Mouse (Mus musculus): Measurements from ENCODE around the gene Smarca1.

The Smarca1 gene

DNA sequence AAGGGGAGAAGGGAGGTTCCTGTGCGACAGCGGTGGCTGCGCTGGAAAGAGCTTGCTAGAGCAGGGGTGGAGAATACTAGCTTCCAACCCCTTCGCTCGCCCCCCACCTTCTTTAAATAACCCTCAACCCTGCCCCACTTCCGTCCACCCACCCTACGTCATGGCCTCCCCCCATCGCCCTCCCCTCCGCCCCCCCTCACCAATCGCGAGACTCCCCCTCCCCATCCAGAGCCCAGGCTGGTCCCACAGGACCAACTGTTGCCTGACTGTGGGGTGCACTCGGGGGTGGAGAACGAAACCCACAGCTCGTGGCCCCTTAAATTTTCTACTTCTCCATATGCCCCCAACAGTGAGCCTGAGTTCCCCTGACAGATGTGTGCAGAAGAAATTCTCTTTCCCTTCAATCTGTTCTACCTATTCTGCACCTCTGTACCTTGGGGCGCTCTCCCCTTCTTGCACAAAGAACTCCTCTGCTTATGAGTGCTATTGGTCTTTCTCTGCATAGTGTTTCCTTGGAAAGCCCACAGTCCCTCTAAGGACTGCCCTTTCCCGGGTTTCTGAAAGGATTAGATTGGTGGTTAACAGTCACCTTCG is at the start of gene Smarca1:
Smarca1 (minus strand) TSS at position 544 of the 594 bp plus-strand sequence.
- DNase-seq, result no peak

DNA sequence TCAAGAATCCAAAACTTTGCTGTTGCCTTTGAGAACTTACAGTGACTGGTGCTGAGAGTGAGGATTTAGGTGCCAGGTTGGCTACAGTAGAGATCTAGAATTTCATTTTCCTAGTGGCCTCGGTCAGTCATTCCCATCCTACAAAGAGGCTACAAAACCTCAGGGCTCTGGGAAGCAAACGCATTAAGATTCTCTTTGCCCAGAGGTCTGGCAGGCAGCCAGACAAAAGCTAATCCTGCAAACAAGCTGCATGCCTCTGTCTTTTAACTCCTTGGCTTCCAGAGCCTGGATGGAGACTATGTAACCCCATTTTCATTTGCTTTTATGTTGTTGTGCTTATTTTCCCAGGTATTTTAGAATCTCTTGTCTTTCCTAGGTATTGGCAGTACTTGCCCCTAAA is 45.0 kb upstream of the Smarca1 start:
- DNase-seq, result no peak

DNA sequence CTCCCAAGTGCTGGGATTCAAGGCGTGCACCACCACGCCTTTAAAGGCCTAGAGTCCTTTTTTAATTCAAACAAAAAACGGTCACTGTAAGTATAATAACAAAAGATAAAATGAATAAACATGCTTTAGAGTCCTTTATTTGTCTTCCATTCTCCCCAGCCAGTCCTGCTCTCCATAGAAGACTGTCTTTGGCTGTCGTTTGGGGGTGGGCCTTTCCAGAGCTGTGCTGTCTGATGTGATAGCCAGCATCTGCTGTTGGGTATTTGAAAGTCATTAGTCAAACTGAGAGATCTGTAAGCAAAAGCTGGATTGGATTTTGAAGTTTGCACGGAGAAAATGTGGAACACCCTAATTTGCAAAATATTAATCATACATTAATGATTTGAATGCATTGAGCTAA is 44.1 kb upstream of the Smarca1 start:
- DNase-seq, result no peak

DNA sequence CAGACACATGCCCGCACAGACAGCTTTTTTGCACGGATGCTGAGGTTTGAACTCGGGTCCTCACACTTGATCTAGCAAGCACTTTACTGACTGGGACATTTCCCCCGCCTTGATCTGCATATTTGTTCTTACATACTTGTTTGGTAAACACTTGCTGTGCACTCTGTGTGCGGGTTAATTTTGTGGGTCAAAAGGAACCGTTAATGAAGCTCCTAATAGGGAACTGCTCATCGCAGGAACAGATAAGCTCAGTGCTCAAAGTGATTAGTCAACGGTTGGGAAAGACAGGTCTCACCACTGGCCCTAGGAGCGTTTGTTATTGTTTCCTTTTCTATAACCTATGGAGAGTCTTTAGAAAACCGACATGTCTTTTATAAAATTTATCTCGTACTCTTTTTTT is 41.6 kb upstream of the Smarca1 start:
- no peak for DNase-seq

DNA sequence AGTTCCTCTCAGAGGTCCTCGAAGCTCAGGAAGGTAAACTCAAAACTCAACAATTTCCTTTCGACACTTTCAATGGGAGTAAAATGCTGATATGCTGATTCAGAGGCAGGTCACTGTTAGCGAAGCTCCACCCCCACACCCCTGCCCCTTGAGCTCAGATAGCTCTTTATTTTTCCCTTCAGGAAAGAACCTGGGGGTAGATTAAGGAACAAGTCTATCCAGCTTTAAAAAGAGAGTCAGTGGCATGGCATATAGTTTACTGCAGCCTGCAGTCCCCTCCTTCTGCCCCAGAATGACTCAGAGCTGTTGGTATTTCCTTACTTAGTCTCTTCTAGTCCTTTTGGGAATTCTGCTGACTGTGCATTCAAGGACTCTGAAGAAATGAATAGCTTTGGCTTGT is 37.7 kb upstream of the Smarca1 start:
- DNase-seq, result no peak

DNA sequence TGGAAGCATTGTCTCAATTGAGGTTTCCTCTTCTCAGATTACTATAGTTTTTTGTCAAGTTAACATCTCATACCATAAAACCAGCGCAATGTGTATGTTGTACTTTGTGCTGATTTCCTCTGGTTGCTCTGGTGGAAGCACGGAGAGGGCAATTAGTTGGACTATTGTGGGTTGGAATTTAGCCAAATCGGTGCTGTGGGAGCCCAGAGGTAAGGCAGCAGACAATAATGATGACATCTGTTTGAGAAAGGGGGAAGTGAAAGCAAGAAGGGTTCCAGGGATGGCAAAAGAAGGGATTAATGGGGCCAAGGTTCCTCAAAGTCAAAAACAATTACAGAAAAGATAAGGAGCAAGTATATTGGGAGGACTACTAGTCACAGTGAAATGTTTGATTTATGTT is 35.2 kb upstream of the Smarca1 start:
- no peak for DNase-seq

DNA sequence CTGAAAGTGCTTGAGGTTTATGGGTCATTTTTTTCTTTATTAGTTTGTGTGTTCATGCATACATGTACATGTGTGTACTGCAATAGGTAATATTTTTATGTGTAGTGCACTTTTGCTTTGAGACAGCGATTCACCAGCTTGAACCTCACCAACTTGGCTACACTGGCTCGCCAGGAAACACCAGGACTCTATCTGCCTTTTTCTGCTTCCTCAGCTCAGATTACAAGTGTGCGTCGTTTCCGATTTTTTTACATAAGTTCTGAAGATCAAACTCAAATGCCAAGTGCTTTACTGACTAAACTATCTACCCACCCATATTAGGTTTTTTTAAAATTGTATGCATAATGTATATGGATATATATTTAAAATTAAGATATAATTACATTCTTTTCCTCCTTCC is 27.8 kb upstream of the Smarca1 start:
- DNase-seq, result no peak

DNA sequence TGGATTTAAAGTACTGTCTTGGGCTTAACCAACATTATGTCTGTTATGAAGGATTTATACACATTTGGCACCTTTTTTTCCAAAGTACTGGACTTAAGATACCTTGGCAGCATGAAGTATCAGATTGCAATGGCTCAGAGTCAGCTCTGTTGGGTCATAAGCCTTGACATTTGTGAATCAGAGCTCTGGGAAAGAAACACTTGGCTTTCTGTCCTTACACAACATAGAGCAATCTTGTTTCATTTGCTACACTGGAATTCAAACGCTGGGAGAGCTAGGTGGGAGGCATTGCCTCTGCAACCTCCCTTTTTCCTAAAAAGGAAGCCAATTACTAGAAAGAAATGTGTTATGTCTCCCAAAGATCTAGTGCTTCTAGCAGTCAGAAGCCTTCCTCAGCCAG is 24.1 kb upstream of the Smarca1 start:
- no peak for DNase-seq

DNA sequence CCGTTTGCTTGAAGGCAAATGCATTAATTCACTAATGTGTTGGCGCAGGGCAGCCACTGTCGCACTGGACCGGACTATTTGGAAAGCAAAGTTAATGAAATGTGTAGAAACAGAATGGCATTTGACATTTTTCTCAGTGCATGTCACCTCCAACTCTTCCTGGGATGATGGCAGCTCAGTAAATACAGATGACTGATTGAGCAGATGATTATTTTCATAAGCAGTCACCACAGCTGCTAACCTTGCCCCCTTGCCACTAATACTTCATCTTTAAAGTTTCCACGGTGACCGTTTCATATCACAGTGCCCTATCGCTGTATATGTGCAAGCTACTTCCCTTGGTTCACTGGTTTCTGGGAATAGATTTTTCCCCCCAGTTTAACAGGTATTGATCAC is 20.8 kb upstream of the Smarca1 start:
- no peak for DNase-seq

DNA sequence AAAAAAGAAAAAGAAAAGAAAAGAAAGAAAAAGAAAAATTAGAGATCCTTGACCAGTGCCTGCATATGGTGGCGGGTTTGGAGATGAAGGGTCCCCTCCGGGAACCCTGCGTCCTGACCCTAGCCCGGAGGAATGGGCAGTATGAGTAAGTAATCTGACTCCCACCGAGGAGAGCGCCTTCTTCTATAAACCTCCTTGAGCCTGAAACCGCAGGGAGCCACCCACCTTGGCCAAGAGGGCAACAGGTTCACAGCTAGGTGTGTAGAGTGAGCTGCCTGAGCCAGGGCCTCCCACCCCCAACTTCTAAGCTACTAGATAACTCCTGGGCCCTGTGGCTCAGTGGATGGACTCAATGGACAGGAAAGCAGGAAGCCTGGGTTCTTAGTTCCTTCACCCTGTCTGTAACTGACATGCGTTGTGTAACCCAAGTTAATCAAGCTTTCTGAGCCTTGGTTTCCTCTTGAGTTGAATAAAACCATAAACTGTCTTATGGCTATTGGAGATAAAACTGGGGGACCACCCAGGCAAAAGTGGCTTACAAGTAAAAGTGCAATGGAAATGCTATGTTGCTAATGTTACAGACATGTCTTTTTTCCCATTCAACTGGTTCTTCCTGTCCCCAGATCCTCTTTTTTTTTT is 20.2 kb upstream of the Smarca1 start:
- peak; percentile 5 for DNase-seq

DNA sequence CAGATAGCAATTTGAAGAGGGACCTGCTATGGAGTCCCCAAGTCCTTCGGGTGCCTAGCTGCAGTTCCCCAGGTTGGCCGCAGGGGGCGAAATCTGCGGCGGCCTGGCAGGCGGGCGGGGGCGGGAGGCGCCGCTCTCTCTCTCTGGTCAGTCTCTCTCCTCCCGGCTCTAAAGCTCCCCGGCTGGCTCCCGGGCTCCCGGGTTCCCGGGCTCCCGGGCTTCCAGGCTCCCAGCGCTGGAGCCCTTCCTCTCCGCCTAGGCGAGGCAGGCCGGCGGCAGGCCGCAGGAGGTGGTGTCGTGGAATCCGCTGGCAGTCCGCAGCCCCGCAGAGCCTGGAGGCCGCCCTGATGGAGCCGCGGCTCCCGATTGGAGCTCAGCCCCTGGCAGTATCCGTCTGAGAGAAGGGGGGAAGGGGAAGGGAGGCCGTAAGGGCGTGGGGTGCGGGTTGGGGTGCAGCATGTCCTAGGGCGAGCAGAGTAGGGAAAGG is 19.6 kb upstream of the Smarca1 start, which contains the start of gene Ocrl:
Ocrl (plus strand) TSS at position 82 of the 487 bp plus-strand sequence.
- peak; percentile 70 to 79 for DNase-seq

DNA sequence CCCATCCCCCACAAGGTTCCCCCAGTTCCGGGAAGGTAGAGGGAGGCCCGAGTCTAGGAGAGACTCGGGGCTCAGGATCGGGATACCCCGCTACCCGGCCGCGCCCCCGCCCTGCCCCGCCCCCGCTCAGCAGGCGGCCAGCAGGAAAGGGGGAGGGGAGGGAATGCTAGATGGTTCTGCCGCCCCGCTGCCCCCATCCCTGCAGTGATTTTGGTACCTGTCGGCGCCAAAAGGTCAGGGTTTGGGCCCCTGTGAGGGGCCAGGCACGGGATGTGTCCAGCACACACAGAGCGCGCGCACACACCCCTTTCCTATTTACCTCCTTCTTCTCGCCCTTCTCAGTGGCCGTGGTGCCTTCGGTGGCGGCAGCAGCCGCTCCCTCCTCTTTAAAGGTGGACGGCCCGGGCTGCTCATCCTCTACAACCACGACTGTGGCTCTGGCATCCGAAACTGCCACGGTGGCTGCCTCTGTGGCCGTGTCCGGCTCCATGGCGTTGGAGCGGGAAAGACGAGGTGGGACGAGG is 805 bp downstream of the Smarca1 start:
- DNase-seq, result peak in 1 of 2 experiments; percentile 5

DNA sequence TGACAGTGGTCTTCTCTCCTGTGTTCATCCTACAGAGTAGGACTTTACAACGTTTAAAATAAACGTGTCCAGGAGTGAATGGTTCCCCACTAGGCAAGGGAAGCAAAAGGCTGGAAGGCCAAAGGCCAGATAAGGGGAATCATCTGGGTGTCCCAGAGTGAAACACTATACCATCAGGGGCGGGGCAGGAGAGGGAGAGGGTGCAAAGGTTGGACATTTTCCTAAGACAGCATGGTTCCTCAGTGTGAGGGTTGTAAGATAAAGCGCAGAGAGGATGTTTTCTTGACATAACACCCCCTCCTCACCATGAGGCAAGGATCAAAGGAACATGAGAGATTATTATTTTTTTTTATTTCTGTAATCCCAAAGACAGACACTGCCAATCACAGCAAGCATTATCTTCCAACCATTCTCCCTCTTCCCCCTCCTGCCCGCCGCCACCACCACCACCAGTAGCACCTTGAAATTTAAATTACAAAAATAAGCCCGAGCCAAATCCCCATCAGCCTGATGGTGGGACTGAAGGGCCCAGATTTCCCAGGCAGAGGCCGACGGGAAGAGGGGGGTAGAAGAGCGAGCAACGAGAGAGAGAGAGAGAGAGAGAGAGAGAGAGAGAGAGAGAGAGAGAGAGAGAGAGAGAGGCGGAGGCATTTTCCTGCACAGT is 1.4 kb downstream of the Smarca1 start:
- no peak for DNase-seq

DNA sequence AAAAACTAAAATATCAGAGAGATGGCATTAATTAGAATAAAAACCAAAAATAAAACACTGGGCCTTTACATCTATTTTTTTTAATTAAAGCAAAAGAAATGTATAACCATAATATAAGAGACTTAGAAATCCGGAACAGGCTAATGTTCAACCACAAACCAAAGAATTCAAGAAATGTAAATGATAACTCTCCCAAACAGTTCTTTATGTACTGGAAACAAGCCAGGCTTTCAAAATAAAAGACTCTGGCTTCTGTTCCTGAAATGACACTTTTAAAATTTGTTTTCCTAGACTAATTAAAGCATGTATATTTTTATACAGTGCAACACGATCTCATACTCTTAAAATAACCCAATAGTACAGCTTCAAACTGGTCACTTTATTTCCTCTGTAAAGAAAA is 5.4 kb downstream of the Smarca1 start:
- DNase-seq, result no peak

DNA sequence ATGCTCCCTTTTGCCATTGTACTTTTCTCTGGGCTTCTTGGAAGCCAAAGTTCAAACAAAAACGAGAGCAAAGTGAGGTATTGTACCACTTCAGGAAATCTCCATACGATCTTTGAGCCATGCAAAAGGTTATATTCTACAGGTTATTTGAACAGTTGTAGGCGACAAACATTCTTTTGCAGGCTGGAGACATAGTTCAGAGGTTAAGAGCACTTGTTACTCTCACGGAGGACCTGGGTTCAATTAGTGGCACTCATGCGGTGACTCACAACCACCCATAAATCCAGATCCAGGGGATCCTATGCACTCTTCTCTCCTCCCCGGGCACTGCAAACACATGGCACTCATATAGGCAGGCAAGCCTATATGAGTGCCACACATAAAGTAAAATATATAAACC is 10.0 kb downstream of the Smarca1 start:
- DNase-seq, result no peak

DNA sequence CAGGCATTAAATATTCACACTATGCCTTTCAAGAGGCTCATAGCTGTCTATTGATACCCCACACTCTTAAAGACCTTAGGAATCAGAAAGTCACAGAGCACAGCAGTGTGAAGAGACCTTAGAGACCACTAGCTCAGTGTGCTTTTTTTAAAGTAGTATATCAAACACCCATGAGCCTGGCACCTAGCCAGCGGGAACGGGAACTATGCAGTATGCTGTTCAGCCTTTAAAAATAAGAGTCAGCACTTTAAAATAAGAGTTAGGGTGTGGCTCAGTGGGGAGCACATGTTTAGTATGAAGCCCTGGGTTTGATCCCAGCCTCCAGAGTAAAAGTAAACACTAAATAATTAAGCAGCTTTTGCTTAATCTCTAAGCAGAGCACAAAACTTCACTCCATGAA is 12.7 kb downstream of the Smarca1 start:
- peak in 1 of 2 experiments; percentile 17 for DNase-seq

DNA sequence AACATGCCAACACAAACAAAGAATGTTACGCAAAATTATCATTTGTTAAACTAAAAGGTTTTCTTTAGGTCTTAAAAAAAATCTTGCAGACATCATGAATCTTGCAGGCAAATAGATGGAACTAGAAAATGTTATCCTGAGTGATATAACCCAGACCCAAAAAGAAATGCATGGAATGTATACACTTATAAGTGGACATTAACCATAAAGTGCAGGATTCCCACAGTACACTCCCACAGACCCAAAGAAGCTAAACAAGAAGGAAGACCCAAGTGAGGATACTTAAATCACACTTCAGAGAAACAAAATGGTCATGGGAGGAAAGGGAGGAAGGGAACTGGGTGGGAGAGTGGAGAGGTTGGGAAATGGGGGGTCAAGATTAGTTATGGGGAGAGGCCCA is 34.2 kb downstream of the Smarca1 start:
- no peak for DNase-seq

DNA sequence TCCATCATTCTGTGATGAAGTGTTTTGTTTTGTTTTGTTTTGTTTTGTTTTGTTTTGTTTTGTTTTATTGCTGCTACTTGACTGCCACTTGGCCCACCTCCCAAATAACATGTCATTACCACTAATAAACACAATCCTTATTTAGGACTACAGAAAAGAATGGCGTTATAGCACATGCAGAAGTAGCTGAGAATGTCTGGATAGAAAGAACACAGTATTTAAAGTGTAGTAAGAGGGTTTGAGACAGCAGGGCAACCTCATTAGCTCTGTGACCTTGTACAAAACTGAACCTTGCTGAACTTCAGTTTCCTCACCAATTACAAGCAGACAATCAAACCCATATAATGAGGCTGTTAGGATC is 57.0 kb downstream of the Smarca1 start:
- no peak for DNase-seq

DNA sequence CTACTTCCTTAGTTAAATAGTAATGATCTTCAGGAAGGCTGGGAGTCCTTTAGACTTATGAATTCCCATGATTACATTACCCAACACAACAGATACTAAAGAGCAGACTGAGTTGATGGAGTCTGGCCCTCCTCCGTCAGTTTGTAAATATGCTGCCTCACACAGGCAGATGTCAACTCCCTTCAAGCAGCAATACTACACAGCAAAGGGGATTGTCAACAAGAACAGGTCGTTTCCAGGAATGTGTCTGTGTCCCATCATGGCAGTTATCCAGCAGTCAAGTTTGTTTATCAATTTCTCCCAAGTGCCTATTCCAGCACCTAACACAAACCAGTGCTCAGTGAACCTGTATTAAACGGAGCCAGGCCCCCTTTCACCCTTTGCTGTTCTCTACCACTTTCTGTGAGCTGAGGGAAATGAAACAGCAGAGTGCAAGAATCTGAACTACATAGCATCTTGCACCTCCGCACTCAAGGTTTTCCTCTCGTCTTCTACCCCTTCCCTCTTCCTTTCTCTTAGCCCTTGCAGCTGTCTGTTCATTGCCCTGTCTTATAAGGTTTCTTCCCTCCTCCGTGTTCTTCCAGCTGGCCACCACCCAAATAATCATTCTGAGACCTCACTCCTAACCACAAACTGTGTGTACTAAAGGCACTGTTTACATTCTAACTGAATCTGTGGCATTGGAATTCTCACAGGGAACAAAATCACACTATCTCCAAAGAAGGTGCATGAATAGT is 57.5 kb downstream of the Smarca1 start:
- DNase-seq, result no peak

DNA sequence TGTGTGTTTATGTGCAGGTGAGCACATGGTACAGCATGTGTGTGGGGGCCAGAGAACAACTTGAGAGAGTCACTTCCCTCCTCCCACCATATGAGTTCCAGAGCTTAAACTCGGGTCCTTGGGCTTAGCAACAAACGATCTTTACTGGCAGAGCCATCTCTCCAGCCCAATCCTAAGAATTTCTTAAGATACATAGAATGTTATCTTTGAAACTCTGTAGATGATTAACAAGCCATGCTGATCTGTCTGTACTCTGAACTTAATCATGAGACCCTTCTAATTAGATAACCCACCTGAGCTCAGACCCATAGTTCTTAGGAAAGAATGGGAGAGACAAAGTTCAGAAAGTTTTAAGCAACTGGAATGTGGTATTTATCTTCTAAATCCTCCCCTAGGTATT is 59.3 kb downstream of the Smarca1 start:
- no peak for DNase-seq

DNA sequence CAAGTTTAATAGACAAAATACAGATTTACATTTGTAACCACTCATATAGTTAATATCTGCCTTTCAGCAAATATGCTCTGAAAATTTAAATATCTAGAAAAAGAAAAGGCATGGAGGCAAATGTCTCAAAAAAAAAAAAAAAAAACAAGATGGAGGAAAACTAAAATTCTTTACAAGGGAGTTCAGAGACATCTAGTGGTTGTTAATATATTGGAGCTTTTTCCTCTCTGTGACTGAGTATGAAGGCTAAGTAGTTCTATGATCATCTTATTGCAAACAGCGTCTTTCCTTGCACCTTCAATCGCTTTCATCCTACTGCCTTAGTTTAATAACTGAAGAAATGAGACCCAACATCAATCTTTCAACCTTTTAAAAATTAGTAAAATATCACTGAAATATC is 72.2 kb downstream of the Smarca1 start:
- no peak for DNase-seq

DNA sequence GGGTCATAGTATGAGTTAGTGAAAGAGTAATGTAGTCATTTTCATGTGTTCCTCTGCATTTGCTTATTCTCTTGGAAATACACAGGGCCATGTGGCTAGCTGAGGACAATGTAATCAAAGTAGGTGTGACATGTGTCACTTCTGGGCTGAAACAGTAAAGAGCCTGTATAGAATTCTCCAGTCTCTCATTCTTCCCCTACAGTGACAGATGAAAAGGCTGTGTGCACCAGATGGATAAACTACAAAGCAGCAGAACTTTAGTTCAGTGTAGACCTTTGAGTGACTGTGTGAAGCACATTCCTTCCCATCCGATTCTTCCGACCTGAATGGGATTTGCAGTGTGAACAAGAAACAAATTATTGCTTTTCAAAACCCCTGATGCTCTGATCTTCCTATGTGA is 84.1 kb downstream of the Smarca1 start:
- no peak for DNase-seq

DNA sequence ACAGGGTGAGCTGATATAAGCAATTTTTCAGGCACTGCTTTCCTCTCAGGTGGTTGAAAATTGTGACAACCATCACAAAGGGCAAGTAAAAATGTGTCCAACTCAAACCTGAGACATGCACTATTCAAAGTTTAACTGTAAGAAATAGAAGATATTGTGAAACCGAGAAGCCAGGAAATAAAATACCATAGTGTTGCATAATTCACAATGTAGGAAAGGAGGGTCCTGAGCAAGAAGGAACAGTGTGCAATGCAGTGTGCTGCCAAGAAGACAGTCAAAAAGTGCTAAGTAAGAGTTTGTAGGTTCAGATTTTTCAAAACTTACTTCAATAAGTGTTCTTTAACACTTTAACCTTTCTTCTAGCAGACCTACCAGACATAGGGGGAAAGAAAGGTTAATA is 128.3 kb downstream of the Smarca1 start:
- no peak for DNase-seq

DNA sequence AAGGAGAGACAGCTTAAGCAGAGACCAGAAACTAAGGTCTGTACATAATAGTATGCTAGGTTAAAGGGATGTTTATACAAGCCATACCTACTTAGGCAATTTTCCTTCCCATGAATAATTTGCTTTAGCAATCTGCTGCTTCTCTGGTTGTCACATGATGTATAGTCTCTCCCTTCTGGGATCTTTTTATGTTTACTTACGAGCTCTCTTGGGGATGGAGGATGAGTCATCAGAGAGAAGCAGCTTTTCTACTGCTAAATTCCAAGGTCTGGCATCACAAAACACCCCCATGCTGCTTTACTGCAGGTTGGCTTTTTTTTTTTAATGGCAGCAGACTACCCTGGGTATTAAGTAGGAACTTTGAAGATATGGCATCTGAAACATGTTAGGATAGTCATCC is 132.6 kb downstream of the Smarca1 start:
- no peak for DNase-seq

All from B cell, adult 2 months (primary cell).